Mouse (Mus musculus) lung, postnatal 0 days (tissue): Measurements from ENCODE around the gene Cab39l. TPM values are rescaled to one million over a fixed set of nuclear protein-coding genes. Genes with fewer than 3 reads are reported as not detected.

ENCODE experiments used
- ATAC-seq: fragments of 200-750 bp; cut with Nextera tagmentation; 2 replicates; pipeline ENCODE4 v1.8.0; 2017; ENCODE audit warnings: moderate library complexity
- DNase-seq: peaks from one replicate; pipeline ENCODE4 v3.0.0-alpha.2; 2016; ENCODE audit warnings: low spot score
- H3K27ac ChIP-seq: fragments of 300-500 bp; sonication (generic); 2 replicates; pipeline ENCODE4 v1.5.1; 2014; ENCODE audit warnings: antibody characterized with exemption, mild to moderate bottlenecking, low read length, mixed read lengths
- H3K27me3 ChIP-seq: fragments of 300-500 bp; sonication (generic); replicated peaks from 2 replicates; pipeline ENCODE4 v1.6.1; 2014; ENCODE audit warnings: low read length, mixed read lengths; ENCODE audit not compliant: insufficient read depth
- H3K36me3 ChIP-seq: fragments of 300-500 bp; sonication (generic); 2 replicates; pipeline ENCODE4 v1.6.1; 2014; ENCODE audit warnings: low read length, mixed read lengths; ENCODE audit not compliant: insufficient read depth
- H3K4me1 ChIP-seq: fragments of 300-500 bp; sonication (generic); 2 replicates; pipeline ENCODE4 v1.6.1; 2014; ENCODE audit warnings: antibody characterized with exemption, low read depth, low read length, mixed read lengths; ENCODE audit not compliant: insufficient read depth
- H3K4me2 ChIP-seq: fragments of 300-500 bp; sonication (generic); replicated peaks from 2 replicates; pipeline ENCODE4 v1.6.1; 2014; ENCODE audit warnings: low read depth, mild to moderate bottlenecking, low read length, moderate library complexity, mixed read lengths
- H3K4me3 ChIP-seq: fragments of 300-500 bp; sonication (generic); 2 replicates; pipeline ENCODE4 v1.5.1; 2014; ENCODE audit warnings: low read depth, low read length
- H3K9ac ChIP-seq: fragments of 300-500 bp; sonication (generic); replicated peaks from 2 replicates; pipeline ENCODE4 v1.6.1; 2014; ENCODE audit warnings: low read depth, mild to moderate bottlenecking
- H3K9me3 ChIP-seq: fragments of 300-500 bp; sonication (generic); 2 replicates; pipeline ENCODE4 v1.6.1; 2016; ENCODE audit warnings: low read length, mixed read lengths
- CTCF ChIP-seq: IDR thresholded peaks from 2 replicates; pipeline ENCODE4 v1.5.1; 2016; ENCODE audit warnings: antibody characterized with exemption, mild to moderate bottlenecking
- EP300 ChIP-seq: IDR thresholded peaks from 2 replicates; pipeline ENCODE4 v1.6.1; 2016; ENCODE audit warnings: antibody characterized with exemption, mild to moderate bottlenecking, control low read depth
- WGBS: fragments of 180-500 bp; shearing (Covaris S2); extraction: QIAGEN DNeasy Blood & Tissue Kit; methylation state at CpG from one replicate; pipeline ENCODE4 v1.1.7; 2014; 5-methylcytosine and 5-hydroxymethylcytosine counted together
- polyA plus RNA-seq: library from polyadenylated mRNA; unstranded; fragments of >200 nt; fragmentation: Nextera tagmentation; extraction: Ambion mirVana; gene quantifications from 2 replicates; pipeline ENCODE4 v1.2.1, GENCODE M21; 2015

The Cab39l gene
- polyA plus RNA-seq, 1 experiment from 2014 or later, result 27.2 TPM

DNA sequence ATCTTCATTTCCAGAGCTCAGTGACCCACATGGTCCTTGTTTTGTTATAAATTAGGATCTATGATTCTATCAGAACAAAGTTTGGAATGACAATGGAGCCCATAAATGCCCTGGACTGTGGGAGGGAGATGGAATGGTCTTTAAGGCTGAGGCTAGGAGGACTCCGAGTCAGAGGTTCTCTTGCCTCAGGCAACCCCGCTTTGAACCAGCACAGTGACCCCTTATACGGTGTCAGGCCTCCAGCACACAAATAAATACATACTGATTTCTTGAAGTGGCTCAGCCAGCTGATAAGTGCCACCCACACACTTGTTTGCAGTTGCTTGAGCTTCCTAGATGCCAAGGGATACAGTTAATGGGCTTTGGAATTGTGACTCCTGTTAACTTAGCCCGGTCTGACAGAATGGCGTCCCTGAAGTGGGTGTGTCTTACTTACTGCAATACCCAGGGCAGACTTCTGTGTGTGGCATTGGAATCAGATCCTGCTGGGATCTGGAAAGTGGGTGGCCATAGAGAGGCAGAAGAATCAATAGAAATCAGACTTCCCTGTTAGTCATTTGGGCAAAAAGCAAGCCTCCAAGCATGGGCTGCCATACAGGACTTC is 192.6 kb downstream of the Cab39l start:
- Histone ChIP-seq H3K36me3 (no peaks in the 10 kb centered on the region), H3K9ac (no peak overlapping the region), H3K9me3 (no peaks in the 10 kb centered on the region), H3K4me2 (no peak overlapping the region), H3K27ac (no peak overlapping the region), H3K4me3 (no peak overlapping the region), H3K27me3 (no peaks in the 10 kb centered on the region), H3K4me1 (no peaks in the 10 kb centered on the region)
- TF ChIP-seq CTCF (no peak), EP300 (no peak)
- 62% methylated on average over 5 of the region's 5 CpGs for WGBS
- ATAC-seq (no peak), DNase-seq (no peak)

GRCm38 (mm10) chr14:59633988-59634387 is 193.2 kb downstream of the Cab39l start:
- 75% methylated on average over 9 of the region's 9 CpGs for WGBS
- Histone ChIP-seq H3K4me2 (no peak overlapping the region), H3K4me1 (no peaks in the 10 kb centered on the region), H3K36me3 (no peaks in the 10 kb centered on the region), H3K9ac (no peak overlapping the region), H3K27me3 (no peaks in the 10 kb centered on the region), H3K27ac (no peak overlapping the region), H3K9me3 (no peaks in the 10 kb centered on the region), H3K4me3 (no peak overlapping the region)
- no peak for TF ChIP-seq EP300
- TF ChIP-seq CTCF, result no peak
- ATAC-seq (no peak), DNase-seq (no peak)

Other genes with a start within 250 kb of the Cab39l start
- 15.0 and 15.9 TPM in 2 replicates for gene Rcbtb1, start 239.8 kb upstream of the Cab39l start, polyA plus RNA-seq
- gene Gm6904, start 180.8 kb upstream of the Cab39l start, polyA plus RNA-seq, result not detected in 2 replicates
- gene Phf11a, start 143.4 kb upstream of the Cab39l start, polyA plus RNA-seq, result 0.14 and 0.25 TPM in 2 replicates
- 1.5 TPM in 2 replicates for gene Phf11b, start 99.6 kb upstream of the Cab39l start, polyA plus RNA-seq
- gene Phf11d, start 75.5 kb upstream of the Cab39l start, polyA plus RNA-seq, result 11.8 and 12.7 TPM in 2 replicates
- gene Phf11c, start 45.6 kb upstream of the Cab39l start, polyA plus RNA-seq, result 0.19 and 0.32 TPM in 2 replicates
- gene Setdb2, start 88 bp upstream of the Cab39l start, polyA plus RNA-seq, result 5.8 and 6.1 TPM in 2 replicates
- gene Cdadc1, start 157.0 kb downstream of the Cab39l start, polyA plus RNA-seq, result 42.0 and 42.3 TPM in 2 replicates
- gene Shisa2, start 184.3 kb downstream of the Cab39l start, polyA plus RNA-seq, result 10.6 and 17.5 TPM in 2 replicates